Mouse (Mus musculus): ENCODE results near the gene Prim2. TPM values are rescaled to one million over a fixed set of nuclear protein-coding genes. Genes with fewer than 3 reads are reported as not detected.

Gene Prim2
- polyA plus RNA-seq, 1 experiment from 2014 or later: 61.5 TPM

DNA sequence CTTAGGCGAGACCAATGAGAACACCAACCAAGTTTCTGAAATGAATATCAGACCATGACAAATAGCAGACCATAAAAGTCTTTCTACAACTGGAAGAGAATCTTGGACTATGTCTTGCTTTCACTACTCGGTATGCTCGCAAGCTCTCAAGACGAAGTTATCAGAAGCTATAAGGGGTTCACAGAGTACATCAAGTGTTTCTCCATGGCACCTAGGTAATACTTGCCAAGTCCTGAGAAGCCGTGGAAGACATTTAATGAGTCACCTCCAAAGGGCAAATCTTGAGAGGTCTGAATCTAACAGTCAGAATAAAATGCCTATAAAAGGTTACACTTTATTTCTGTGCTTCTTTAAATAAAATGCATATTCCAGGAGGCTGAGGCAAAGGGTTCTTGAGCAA lies 181.2 kb downstream of the Prim2 start:
- WGBS: 96% methylated on average over 5 of the region's 5 CpGs
- Histone ChIP-seq H3K27me3 (ENCODE audit: poor library complexity, severe bottlenecking) (no peaks in the 10 kb centered on the region), H3K9me3 (no peaks in the 10 kb centered on the region), H3K4me3 (no peak overlapping the region), H3K27ac (no peak overlapping the region), H3K4me1 (no peaks in the 10 kb centered on the region), H3K36me3 (replicated peaks) (peaks cover 6% of the 10 kb centered on the region)
- no peak for DNase-seq (ENCODE audit: extremely low spot score, low spot score)

DNA sequence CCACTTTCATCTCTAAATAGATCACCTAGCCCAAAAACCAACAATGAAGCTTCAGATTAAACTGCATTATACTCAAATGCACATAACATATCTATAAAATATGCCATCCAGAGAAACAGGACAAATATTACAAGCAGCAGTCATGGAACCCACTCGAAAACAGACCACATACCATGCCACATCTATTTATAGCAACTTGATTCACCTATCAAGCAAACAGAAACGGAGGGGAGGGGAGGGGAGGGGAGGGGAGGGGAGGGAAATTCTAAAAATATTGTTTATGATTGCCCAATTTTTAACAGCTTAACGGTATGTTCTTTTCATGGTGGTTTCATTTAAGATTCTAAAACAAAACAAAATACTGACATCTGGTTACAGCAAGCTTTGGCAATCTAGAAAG lies 185.8 kb downstream of the Prim2 start:
- DNase-seq (ENCODE audit: extremely low spot score, low spot score): no peak
- H3K27ac ChIP-seq: no peak overlapping the region
- peaks cover 23% of the 10 kb centered on the region for H3K36me3 ChIP-seq (replicated peaks)
- 85% methylated on average over 3 of the region's 3 CpGs for WGBS
- no peaks in the 10 kb centered on the region for H3K9me3 ChIP-seq
- H3K4me3 ChIP-seq: no peak overlapping the region
- H3K4me1 ChIP-seq: no peaks in the 10 kb centered on the region
- no peaks in the 10 kb centered on the region for H3K27me3 ChIP-seq (ENCODE audit: poor library complexity, severe bottlenecking)

DNA sequence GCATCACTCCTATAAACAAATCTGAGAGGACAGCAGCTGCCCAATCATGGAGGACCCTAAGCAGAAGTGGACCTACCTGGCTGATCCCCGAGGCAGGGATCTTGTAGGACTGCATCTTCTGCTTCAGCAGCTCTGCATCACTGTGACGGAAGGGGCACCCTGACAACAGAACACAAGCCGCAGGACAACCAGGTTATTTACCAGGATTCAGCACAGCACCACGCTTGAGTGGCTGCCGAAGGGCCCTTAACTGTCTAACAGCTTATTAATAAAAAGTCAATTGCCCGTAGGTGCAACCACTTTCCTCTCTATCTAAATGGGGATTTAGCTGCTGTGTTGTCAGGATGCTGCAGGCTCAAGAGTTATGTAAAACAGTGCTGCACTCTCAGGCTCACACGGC lies 189.2 kb downstream of the Prim2 start:
- no peaks in the 10 kb centered on the region for H3K9me3 ChIP-seq
- peaks cover 31% of the 10 kb centered on the region for H3K36me3 ChIP-seq (replicated peaks)
- H3K27me3 ChIP-seq (ENCODE audit: poor library complexity, severe bottlenecking): no peaks in the 10 kb centered on the region
- H3K4me1 ChIP-seq: no peaks in the 10 kb centered on the region
- DNase-seq (ENCODE audit: extremely low spot score, low spot score): no peak
- H3K4me3 ChIP-seq: no peak overlapping the region
- 88% methylated on average over 7 of the region's 7 CpGs for WGBS
- H3K27ac ChIP-seq: no peak overlapping the region

DNA sequence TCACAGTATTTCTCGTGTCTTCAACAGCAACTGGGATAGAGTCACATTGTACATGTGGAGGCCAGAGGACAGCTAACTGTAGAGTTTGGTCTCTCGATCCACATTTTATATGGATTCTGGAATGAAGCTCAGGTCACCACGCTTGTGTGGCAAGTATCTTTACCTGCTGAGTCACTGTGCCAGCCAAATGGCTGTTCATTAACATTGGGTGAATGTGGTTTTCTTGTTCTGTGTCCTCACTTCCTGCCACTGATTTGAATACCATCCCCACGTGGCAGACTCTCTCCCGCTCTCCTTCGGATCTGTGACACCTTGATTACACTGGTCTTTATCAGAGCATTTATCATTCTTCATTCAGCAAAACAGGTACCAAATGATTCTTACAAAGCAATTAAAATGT lies 198.5 kb downstream of the Prim2 start:
- no peaks in the 10 kb centered on the region for H3K9me3 ChIP-seq
- H3K4me3 ChIP-seq: no peak overlapping the region
- no peaks in the 10 kb centered on the region for H3K4me1 ChIP-seq
- no peak overlapping the region for H3K27ac ChIP-seq
- DNase-seq (ENCODE audit: extremely low spot score, low spot score): no peak
- WGBS: 93% methylated on average over 6 of the region's 6 CpGs
- H3K27me3 ChIP-seq (ENCODE audit: poor library complexity, severe bottlenecking): no peaks in the 10 kb centered on the region
- H3K36me3 ChIP-seq (replicated peaks): peaks cover 16% of the 10 kb centered on the region

DNA sequence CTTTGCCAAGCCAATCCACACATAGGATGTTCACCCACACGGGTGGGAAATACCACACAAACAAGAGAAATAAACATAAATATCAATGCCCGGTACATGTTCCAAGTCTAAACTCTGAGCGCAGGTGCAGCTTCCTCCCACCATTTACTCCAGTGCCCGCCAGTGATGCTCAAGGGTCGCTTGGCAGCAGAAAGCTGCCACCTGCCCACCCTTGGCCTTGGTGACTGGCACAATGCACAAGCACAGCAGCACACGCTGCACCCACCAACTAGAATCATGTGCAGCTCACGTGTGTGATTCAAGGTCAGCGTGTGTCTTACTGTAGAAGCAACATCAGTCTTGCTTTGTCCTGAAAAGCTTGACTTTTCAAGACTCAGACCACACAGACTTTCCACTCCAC lies 199.4 kb downstream of the Prim2 start:
- 95% methylated on average over 8 of the region's 8 CpGs for WGBS
- Histone ChIP-seq H3K9me3 (no peaks in the 10 kb centered on the region), H3K4me1 (no peaks in the 10 kb centered on the region), H3K36me3 (replicated peaks) (peaks cover 16% of the 10 kb centered on the region), H3K27ac (no peak overlapping the region), H3K27me3 (ENCODE audit: poor library complexity, severe bottlenecking) (no peaks in the 10 kb centered on the region), H3K4me3 (no peak overlapping the region)
- no peak for DNase-seq (ENCODE audit: extremely low spot score, low spot score)

DNA sequence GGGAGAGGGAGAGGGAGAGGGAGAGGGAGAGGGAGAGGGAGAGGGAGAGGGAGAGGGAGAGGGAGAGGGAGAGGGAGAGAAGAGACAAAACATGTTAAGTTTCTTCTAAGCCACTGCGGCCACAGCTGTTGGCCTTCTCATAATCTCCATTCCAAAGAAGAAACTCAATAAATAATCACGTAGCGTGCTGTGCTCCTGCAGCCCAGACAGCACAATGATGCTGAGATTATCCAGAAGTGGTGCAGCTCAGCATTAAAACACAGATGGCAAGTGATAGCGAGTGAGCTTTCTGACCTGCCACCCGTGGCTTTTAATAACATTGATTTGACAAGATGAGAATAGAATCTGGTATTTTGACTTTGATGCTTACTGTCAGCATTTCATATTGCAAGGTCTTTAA lies 205.4 kb downstream of the Prim2 start:
- Histone ChIP-seq H3K4me3 (no peak overlapping the region), H3K36me3 (replicated peaks) (peaks cover 20% of the 10 kb centered on the region), H3K9me3 (no peaks in the 10 kb centered on the region), H3K27ac (no peak overlapping the region), H3K27me3 (ENCODE audit: poor library complexity, severe bottlenecking) (no peaks in the 10 kb centered on the region), H3K4me1 (no peaks in the 10 kb centered on the region)
- WGBS: 87% methylated on average over 5 of the region's 5 CpGs
- DNase-seq (ENCODE audit: extremely low spot score, low spot score): no peak

DNA sequence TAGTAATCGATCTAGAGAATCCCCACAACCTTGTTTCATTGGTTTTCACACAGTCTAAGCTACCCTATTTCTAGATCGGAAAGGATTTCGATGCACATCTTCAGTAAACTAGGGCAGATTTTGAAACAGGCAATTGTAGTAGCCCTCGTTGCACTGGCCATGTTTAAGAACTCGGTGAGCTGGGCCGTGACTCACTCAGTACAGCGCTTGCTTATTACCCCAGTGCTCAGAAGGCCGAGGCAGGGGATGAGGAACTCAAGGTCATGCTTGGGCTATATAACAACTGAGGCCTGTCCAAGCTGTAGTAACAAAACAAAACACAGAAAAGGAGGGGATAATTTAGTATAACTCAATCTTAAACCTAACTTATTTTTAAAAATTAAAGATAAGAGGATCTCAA lies 208.9 kb downstream of the Prim2 start:
- no peaks in the 10 kb centered on the region for H3K4me1 ChIP-seq
- DNase-seq (ENCODE audit: extremely low spot score, low spot score): no peak
- H3K9me3 ChIP-seq: no peaks in the 10 kb centered on the region
- H3K27me3 ChIP-seq (ENCODE audit: poor library complexity, severe bottlenecking): no peaks in the 10 kb centered on the region
- H3K27ac ChIP-seq: no peak overlapping the region
- H3K36me3 ChIP-seq (replicated peaks): peaks cover 13% of the 10 kb centered on the region
- WGBS: 89% methylated on average over 8 of the region's 8 CpGs
- H3K4me3 ChIP-seq: no peak overlapping the region

DNA sequence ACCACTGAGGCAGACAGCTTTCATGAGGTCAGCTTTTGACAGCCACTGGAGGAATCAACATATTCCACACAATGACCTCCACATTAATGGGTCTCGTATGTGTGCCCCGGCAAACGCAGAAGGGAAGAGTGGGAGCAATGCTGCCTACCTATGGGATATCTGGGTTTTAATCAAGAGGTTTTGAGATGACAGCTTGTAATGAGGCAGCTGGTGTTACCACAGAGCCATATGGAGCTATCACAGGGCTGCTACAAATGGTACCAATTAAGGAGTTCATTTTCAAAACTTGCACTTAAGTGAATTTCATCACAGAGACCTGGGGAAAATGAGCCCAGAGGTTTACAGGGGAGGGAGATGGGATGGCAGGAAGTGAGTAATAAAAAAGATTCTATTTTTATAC lies 209.3 kb downstream of the Prim2 start:
- no peak for DNase-seq (ENCODE audit: extremely low spot score, low spot score)
- Histone ChIP-seq H3K27ac (no peak overlapping the region), H3K4me1 (no peaks in the 10 kb centered on the region), H3K36me3 (replicated peaks) (peaks cover 13% of the 10 kb centered on the region), H3K27me3 (ENCODE audit: poor library complexity, severe bottlenecking) (no peaks in the 10 kb centered on the region), H3K4me3 (no peak overlapping the region), H3K9me3 (no peaks in the 10 kb centered on the region)
- WGBS: 72% methylated on average over 3 of the region's 3 CpGs

DNA sequence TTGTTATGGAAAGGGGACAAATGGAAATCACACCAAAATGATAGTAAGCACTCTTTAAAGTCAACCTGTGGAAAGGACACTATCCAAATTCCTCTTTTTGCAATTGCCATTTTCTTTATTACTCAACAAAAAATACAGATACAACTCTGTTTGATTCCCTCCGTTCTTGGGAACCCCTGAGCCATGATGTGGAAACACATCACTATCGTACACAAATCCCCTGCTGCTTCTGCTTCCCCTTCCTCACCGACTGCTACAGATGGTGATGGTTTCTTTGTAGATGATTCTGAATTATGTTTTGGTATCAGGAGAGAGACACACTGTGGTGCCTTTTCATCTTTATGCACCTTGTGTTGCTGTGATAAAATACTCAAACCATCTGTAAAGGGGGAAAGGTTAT lies 210.6 kb downstream of the Prim2 start:
- H3K27ac ChIP-seq: no peak overlapping the region
- H3K4me1 ChIP-seq: no peaks in the 10 kb centered on the region
- H3K9me3 ChIP-seq: no peaks in the 10 kb centered on the region
- DNase-seq (ENCODE audit: extremely low spot score, low spot score): no peak
- WGBS: 90% methylated on average over 3 of the region's 3 CpGs
- no peak overlapping the region for H3K4me3 ChIP-seq
- H3K36me3 ChIP-seq (replicated peaks): peaks cover 16% of the 10 kb centered on the region
- H3K27me3 ChIP-seq (ENCODE audit: poor library complexity, severe bottlenecking): no peaks in the 10 kb centered on the region

DNA sequence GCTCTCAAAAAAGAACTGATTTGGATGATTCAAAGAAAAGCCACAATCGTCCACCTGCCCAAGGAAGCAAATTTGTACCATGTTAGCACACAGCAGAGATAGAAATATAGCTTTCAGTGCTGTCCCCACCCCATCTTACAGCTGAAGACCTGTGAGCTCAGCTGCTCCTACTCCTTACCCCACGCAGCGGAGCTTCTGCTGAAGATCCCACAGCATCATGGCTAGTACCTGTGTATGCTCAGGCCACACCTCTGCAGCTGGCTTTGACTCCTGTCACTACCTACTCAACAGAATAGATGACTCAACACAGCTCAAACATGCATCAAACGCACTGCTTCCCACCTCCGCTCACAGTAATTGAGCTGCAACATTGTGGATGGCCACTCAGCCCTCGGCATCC lies 215.3 kb downstream of the Prim2 start:
- WGBS: 95% methylated on average over 6 of the region's 6 CpGs
- no peak overlapping the region for H3K27ac ChIP-seq

DNA sequence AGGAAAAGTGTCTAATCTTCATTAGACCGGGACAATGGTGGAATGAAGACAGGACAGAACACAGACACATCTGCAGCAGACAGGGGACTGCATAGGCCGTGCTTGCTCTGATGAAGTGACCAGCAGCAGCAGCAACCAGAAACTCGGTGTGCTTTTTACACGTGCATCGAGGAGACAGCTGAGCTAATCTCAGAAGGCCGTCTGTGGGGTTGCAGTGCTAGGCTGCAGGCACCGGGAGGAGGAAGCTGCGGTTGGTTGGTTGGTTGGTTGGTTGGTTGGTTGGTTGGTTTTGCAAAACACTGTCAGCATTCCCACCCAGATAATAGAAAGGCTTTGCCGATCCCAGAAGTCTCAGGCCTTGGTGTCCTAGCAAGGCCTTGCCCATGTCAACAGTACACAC lies 216.3 kb downstream of the Prim2 start:
- Histone ChIP-seq H3K9me3 (no peaks in the 10 kb centered on the region), H3K36me3 (replicated peaks) (peaks cover 9% of the 10 kb centered on the region; the same call in 1 of the 2 replicates), H3K4me1 (no peaks in the 10 kb centered on the region), H3K27ac (no peak overlapping the region), H3K27me3 (ENCODE audit: poor library complexity, severe bottlenecking) (no peaks in the 10 kb centered on the region), H3K4me3 (no peak overlapping the region)
- 86% methylated on average over 9 of the region's 9 CpGs for WGBS
- no peak for DNase-seq (ENCODE audit: extremely low spot score, low spot score)

More for the DNA sequence above, 215.3 kb downstream of the Prim2 start:
- Histone ChIP-seq H3K4me3 (no peak overlapping the region), H3K36me3 (replicated peaks) (peaks cover 9% of the 10 kb centered on the region; the same call in 1 of the 2 replicates), H3K27me3 (ENCODE audit: poor library complexity, severe bottlenecking) (no peaks in the 10 kb centered on the region), H3K9me3 (no peaks in the 10 kb centered on the region), H3K4me1 (no peaks in the 10 kb centered on the region)
- no peak for DNase-seq (ENCODE audit: extremely low spot score, low spot score)

DNA sequence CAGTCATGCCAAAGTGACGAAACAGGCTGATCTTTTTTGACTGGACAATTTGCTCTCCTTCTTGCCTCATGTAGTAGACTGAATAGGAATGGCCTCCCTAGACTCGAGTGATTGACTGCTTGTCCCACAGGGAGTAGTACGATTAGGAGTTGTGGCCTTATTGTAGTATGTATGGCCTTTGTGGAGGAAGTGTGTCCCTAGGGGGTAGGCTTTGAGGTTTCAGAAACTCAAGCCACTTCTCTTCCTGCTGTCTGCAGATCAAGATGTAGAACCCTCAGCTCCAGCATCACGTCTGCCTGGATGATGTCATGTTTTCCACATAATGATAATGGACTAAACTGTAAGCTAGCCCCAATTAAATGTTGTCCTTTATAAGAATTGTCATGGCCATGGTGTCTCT lies 222.4 kb downstream of the Prim2 start:
- WGBS: 88% methylated on average over 4 of the region's 4 CpGs
- H3K36me3 ChIP-seq (replicated peaks): no peaks in the 10 kb centered on the region
- DNase-seq (ENCODE audit: extremely low spot score, low spot score): no peak
- H3K4me3 ChIP-seq: no peak overlapping the region
- H3K9me3 ChIP-seq: no peaks in the 10 kb centered on the region
- H3K4me1 ChIP-seq: no peaks in the 10 kb centered on the region
- H3K27me3 ChIP-seq (ENCODE audit: poor library complexity, severe bottlenecking): no peaks in the 10 kb centered on the region
- no peak overlapping the region for H3K27ac ChIP-seq

DNA sequence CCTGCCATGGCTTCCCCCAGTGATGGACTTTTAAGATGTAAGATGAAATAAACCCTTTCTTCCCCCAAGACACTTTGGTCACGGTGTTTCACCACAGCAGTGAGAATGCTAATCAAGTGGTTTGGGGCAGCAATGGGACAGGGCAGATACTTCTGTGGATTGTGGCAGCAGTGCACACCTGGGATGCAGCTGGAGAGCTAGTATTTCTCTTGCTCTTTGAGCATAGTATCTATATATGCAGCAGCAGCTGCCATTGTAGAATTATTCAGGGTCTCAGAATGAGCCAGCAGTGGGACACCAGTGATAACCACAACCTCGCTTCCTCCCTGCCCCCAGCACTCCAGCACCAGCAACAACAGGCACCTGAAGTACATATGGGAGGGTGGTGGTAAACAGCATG lies 233.4 kb downstream of the Prim2 start:
- Histone ChIP-seq H3K4me1 (no peaks in the 10 kb centered on the region), H3K27ac (no peak overlapping the region), H3K36me3 (replicated peaks) (no peaks in the 10 kb centered on the region), H3K4me3 (no peak overlapping the region), H3K9me3 (peaks cover 3% of the 10 kb centered on the region; the same call in 1 of the 2 replicates), H3K27me3 (ENCODE audit: poor library complexity, severe bottlenecking) (no peaks in the 10 kb centered on the region)
- no peak for DNase-seq (ENCODE audit: extremely low spot score, low spot score)
- 88% methylated on average over 2 of the region's 2 CpGs for WGBS

Measured in forebrain, embryonic 10.5 days (tissue).